Mouse (Mus musculus): ENCODE measurements at regions not wholly inside any gene's neighbourhood (a gene's known extent, or its start where the extent isn't known, plus 50 kb on each side); places are given as distances from the start of the nearest gene placed in this dataset.

DNA sequence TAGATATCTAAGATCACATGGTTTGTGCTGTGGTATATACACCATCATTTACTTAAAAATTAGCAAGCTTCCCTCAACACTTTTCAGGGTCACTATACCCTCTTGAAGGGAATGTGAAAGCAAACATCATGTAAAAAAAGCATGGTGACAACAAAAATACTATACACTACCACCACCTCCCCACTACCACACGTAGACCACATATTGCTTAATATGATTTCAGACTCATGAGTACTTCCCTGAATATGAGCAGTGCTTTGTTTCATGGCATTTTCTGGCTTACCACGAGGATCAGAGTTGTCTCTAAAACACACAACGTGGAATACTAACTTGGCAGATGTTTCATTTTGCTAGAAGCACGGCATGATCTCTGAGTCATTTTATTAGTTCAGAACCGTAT lies 284.0 kb upstream of the Egfl6 start:
- no peak for DNase-seq
- intact Hi-C loops (cut with DNase I): no loop called here

DNA sequence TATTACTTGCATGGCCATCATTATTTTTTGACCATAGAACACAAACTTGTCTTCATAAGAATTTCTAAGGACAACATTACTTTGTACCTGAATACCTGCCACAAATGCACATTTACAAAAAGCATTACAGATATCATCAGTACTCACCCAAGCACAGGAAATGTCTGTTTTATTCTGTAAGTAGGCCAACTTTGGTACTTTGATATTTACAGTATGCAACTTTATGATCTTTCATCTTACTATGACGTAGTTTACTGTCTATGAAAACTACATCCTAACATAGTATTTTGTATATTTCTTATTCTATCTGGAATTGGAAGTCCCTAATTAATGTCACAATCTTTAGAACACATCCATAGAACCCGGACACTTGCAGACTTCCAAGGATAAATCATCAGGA lies 282.2 kb upstream of the Egfl6 start:
- intact Hi-C loops (cut with DNase I): no loop called here
- no peak for DNase-seq

Small RNAs in the stretch of these regions (microRNA-seq; reads per million reads assigned to microRNA genes)
- gene Gm22368 (ENCODE audit: borderline number of aligned reads in 2 of 2): 0 reads per million in 2 experiments
- gene Gm44376 (ENCODE audit: borderline number of aligned reads in 2 of 2): 0 reads per million in 2 experiments

Data from heart, postnatal 36 days (tissue).